Mouse (Mus musculus) CH12.LX (cell line): Measurements from ENCODE around the gene Colca2.

Source experiments
- CTCF ChIP-seq, 2 experiments: IDR thresholded peaks in 1 of 2; conservative IDR thresholded peaks in 1 of 2; 2 replicates each; pipeline ENCODE4 v1.5.1; 2011 to 2012; ENCODE audit warnings: low read depth in 2 of 2, low read length in 2 of 2, improper control_type of control experiment in 1 of 2, inconsistent platforms in 1 of 2, mild to moderate bottlenecking in 1 of 2, moderate library complexity in 1 of 2
- EP300 ChIP-seq: IDR thresholded peaks from 2 replicates; pipeline ENCODE4 v1.6.1; 2011; ENCODE audit warnings: low read length, improper control_type of control experiment
- GABPA ChIP-seq: IDR thresholded peaks from 2 replicates; pipeline ENCODE4 v1.6.1; 2012; ENCODE audit warnings: low read depth, low read length, improper control_type of control experiment, inconsistent platforms; ENCODE audit not compliant: insufficient replicate concordance
- MAFK ChIP-seq: IDR thresholded peaks from 2 replicates; pipeline ENCODE4 v1.6.1; 2011; ENCODE audit warnings: low read length, improper control_type of control experiment; ENCODE audit not compliant: insufficient replicate concordance
- POLR2A ChIP-seq: IDR thresholded peaks from 2 replicates; pipeline ENCODE4 v1.6.1; 2011; ENCODE audit warnings: low read depth, mild to moderate bottlenecking, improper control_type of control experiment, low read length
- POLR2AphosphoS2 ChIP-seq: IDR thresholded peaks from 2 replicates; pipeline ENCODE4 v1.6.1; 2011; ENCODE audit warnings: low read depth, low read length, improper control_type of control experiment
- RCOR1 ChIP-seq: conservative IDR thresholded peaks from 2 replicates; pipeline ENCODE4 v1.6.1; 2012; ENCODE audit warnings: low read depth, mild to moderate bottlenecking, inconsistent platforms, low read length, improper control_type of control experiment
- ZC3H11A ChIP-seq: IDR thresholded peaks from 2 replicates; pipeline ENCODE4 v1.6.1; 2012; ENCODE audit warnings: low read depth, mild to moderate bottlenecking, inconsistent platforms, low read length, improper control_type of control experiment

DNA sequence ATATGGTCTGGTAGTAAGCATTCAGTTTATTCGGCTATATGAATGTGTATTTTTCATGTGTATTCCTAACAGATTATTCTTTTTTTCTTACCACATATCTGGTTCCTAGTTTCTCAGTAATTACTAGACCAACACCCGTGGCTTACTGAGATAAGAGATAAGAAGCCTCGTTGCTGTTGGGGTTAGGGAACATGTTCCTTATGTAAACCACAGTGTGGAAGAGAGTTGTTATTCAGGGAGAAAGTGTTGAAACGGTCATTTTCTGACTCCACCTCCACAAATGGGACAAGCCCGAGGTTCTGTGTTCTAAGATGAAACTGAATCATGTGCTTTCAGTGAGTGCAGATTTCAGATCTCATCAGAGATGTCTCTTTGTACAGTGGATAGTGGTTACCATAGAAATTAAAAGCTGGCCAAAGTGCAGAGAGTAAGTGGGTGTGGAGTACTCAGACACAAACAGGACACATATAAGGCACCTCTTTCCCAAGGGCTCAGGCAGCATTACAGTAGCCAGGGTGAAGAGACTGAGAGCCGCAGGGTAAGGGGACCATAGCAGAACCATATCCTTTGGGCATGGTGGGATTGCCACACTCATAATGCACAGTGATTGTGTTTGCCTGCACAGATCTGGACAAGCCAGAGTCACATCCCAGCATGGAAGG, 37.2 kb upstream of the Colca2 start:
- TF ChIP-seq POLR2A (no peak), CTCF (conservative IDR thresholded peaks at IDR 0.05 in 1 of 2, IDR thresholded peaks at IDR 0.05 in 1 of 2; ENCODE audit: low read depth in 2 of 2, low read length in 2 of 2) (no peak), POLR2AphosphoS2 (no peak), ZC3H11A (no peak), EP300 (no peak), MAFK (no peak), GABPA (no peak), RCOR1 (no peak)
